Mouse (Mus musculus) cerebral cortex, adult 2 months (tissue): ENCODE data around the gene Dpy19l1.

Experiments
- WGBS: fragments of 180-500 bp; shearing (Covaris S2); methylation state at CpG from one replicate; pipeline ENCODE4 v1.1.7; 2018; 5-methylcytosine and 5-hydroxymethylcytosine counted together

Gene Dpy19l1

GRCm38 (mm10) chr9:24467186-24467585 is 35.8 kb downstream of the Dpy19l1 start:
- 66% methylated on average over 5 of the region's 5 CpGs for WGBS

- 74% methylated on average over 1 of the region's 1 CpGs for WGBS
Observed at GRCm38 (mm10) chr9:24466649-24467048, 36.3 kb downstream of the Dpy19l1 start.

GRCm38 (mm10) chr9:24461379-24461961 is 41.5 kb downstream of the Dpy19l1 start:
- 69% methylated on average over 9 of the region's 9 CpGs for WGBS

- WGBS, result 97% methylated on average over 12 of the region's 12 CpGs
Observed at GRCm38 (mm10) chr9:24453833-24454232, 49.1 kb downstream of the Dpy19l1 start.

- WGBS, result 73% methylated on average over 3 of the region's 3 CpGs
Observed at GRCm38 (mm10) chr9:24450976-24451375, 52.0 kb downstream of the Dpy19l1 start.

- 69% methylated on average over 7 of the region's 7 CpGs for WGBS
Observed at GRCm38 (mm10) chr9:24450524-24450923, 52.4 kb downstream of the Dpy19l1 start.

- WGBS, result 64% methylated on average over 2 of the region's 2 CpGs
Observed at GRCm38 (mm10) chr9:24434901-24435300, 68.0 kb downstream of the Dpy19l1 start.

GRCm38 (mm10) chr9:24425679-24426078 is 77.3 kb downstream of the Dpy19l1 start:
- WGBS, result 89% methylated on average over 1 of the region's 1 CpGs

GRCm38 (mm10) chr9:24423241-24423640 is 79.7 kb downstream of the Dpy19l1 start:
- WGBS, result 96% methylated on average over 8 of the region's 8 CpGs

GRCm38 (mm10) chr9:24421888-24422287 is 81.1 kb downstream of the Dpy19l1 start:
- WGBS, result 63% methylated on average over 1 of the region's 1 CpGs

- 72% methylated on average over 3 of the region's 3 CpGs for WGBS
Observed at GRCm38 (mm10) chr9:24421221-24421620, 81.7 kb downstream of the Dpy19l1 start.

GRCm38 (mm10) chr9:24420144-24420543 is 82.8 kb downstream of the Dpy19l1 start:
- WGBS, result 96% methylated on average over 4 of the region's 4 CpGs

- WGBS, result 82% methylated on average over 5 of the region's 5 CpGs
Observed at GRCm38 (mm10) chr9:24418281-24418680, 84.7 kb downstream of the Dpy19l1 start.

- 88% methylated on average over 8 of the region's 8 CpGs for WGBS
Observed at GRCm38 (mm10) chr9:24411483-24411882, 91.5 kb downstream of the Dpy19l1 start.

GRCm38 (mm10) chr9:24410439-24410838 is 92.5 kb downstream of the Dpy19l1 start:
- 91% methylated on average over 1 of the region's 1 CpGs for WGBS

GRCm38 (mm10) chr9:24407992-24408391 is 94.9 kb downstream of the Dpy19l1 start:
- WGBS, result 48% methylated on average over 3 of the region's 3 CpGs

- 65% methylated on average over 3 of the region's 3 CpGs for WGBS
Observed at GRCm38 (mm10) chr9:24394146-24394545, 108.8 kb downstream of the Dpy19l1 start.

- 69% methylated on average over 8 of the region's 8 CpGs for WGBS
Observed at GRCm38 (mm10) chr9:24390807-24391370, 112.1 kb downstream of the Dpy19l1 start.

GRCm38 (mm10) chr9:24379321-24379720 is 123.6 kb downstream of the Dpy19l1 start:
- 52% methylated on average over 3 of the region's 3 CpGs for WGBS

- WGBS, result 96% methylated on average over 2 of the region's 2 CpGs
Observed at GRCm38 (mm10) chr9:24378848-24379247, 124.1 kb downstream of the Dpy19l1 start.
